Mouse (Mus musculus): ENCODE results near the gene Ccl22. TPM values are rescaled to one million over a fixed set of nuclear protein-coding genes. Genes with fewer than 3 reads are reported as not detected.

Ccl22 gene
- polyA plus RNA-seq, 1 experiment from 2014 or later = not detected

- Histone ChIP-seq H3K9ac (peak within 1 kb of the TSS; percentile 65), H3K36me3 (no peaks in the 10 kb centered on the region), H3K4me3 (peak within 1 kb of the TSS; percentile 48), H3K27ac (no peak within 1 kb of the TSS), H3K4me1 (peaks cover 30% of the 10 kb centered on the region), H3K4me2 (replicated peaks) (peak within 1 kb of the TSS; percentile 87), H3K27me3 (replicated peaks) (peaks cover 33% of the 10 kb centered on the region), H3K9me3 (no peaks in the 10 kb centered on the region)
- 1% methylated on average over 38 of the region's 38 CpGs for WGBS
- peak; percentile 77 for ATAC-seq (ENCODE audit: low FRiP score, low read depth)
These were observed 26.7 kb downstream of the Ccl22 start, which contains the start of gene Cx3cl1 for GRCm38 (mm10) chr8:94771941-94772670. Gene Cx3cl1 (plus strand): TSS chr8:94772009.

GRCm38 (mm10) chr8:94773048-94773447, 27.7 kb downstream of the Ccl22 start:
- Histone ChIP-seq H3K4me3 (peak overlapping the region; percentile 48; the same call in 1 of the 2 replicates), H3K27ac (no peak overlapping the region), H3K36me3 (no peaks in the 10 kb centered on the region), H3K4me2 (replicated peaks) (peak overlapping the region; percentile 87), H3K27me3 (replicated peaks) (peaks cover 33% of the 10 kb centered on the region), H3K9me3 (no peaks in the 10 kb centered on the region), H3K9ac (no peak overlapping the region), H3K4me1 (peaks cover 32% of the 10 kb centered on the region)
- WGBS = 50% methylated on average over 6 of the region's 6 CpGs
- no peak for ATAC-seq (ENCODE audit: low FRiP score, low read depth)

GRCm38 (mm10) chr8:94773700-94774171, 28.3 kb downstream of the Ccl22 start:
- no peak for ATAC-seq (ENCODE audit: low FRiP score, low read depth)
- Histone ChIP-seq H3K4me1 (peaks cover 39% of the 10 kb centered on the region), H3K36me3 (no peaks in the 10 kb centered on the region), H3K4me2 (replicated peaks) (peak overlapping the region; percentile 87), H3K27me3 (replicated peaks) (peaks cover 33% of the 10 kb centered on the region), H3K9ac (no peak overlapping the region), H3K9me3 (no peaks in the 10 kb centered on the region), H3K27ac (no peak overlapping the region), H3K4me3 (no peak overlapping the region)
- 19% methylated on average over 12 of the region's 12 CpGs for WGBS

- H3K9me3 ChIP-seq = no peaks in the 10 kb centered on the region
- peaks cover 45% of the 10 kb centered on the region for H3K4me1 ChIP-seq
- H3K4me3 ChIP-seq = no peak overlapping the region
- 91% methylated on average over 1 of the region's 1 CpGs for WGBS
- ATAC-seq (ENCODE audit: low FRiP score, low read depth) = no peak
- H3K4me2 ChIP-seq (replicated peaks) = no peak overlapping the region
- no peaks in the 10 kb centered on the region for H3K36me3 ChIP-seq
- peaks cover 33% of the 10 kb centered on the region for H3K27me3 ChIP-seq (replicated peaks)
- no peak overlapping the region for H3K9ac ChIP-seq
- H3K27ac ChIP-seq = no peak overlapping the region
These were observed 29.2 kb downstream of the Ccl22 start for GRCm38 (mm10) chr8:94774601-94775000.

- no peak overlapping the region for H3K4me2 ChIP-seq (replicated peaks)
- no peak for ATAC-seq (ENCODE audit: low FRiP score, low read depth)
- 81% methylated on average over 2 of the region's 2 CpGs for WGBS
- peaks cover 42% of the 10 kb centered on the region for H3K4me1 ChIP-seq
- no peak overlapping the region for H3K4me3 ChIP-seq
- H3K9ac ChIP-seq = no peak overlapping the region
- peaks cover 18% of the 10 kb centered on the region for H3K27me3 ChIP-seq (replicated peaks)
- no peak overlapping the region for H3K27ac ChIP-seq
- H3K36me3 ChIP-seq = no peaks in the 10 kb centered on the region
- H3K9me3 ChIP-seq = no peaks in the 10 kb centered on the region
These were observed 31.0 kb downstream of the Ccl22 start for GRCm38 (mm10) chr8:94776346-94776745.

- 71% methylated on average over 10 of the region's 10 CpGs for WGBS
- no peaks in the 10 kb centered on the region for H3K9me3 ChIP-seq
- peaks cover 34% of the 10 kb centered on the region for H3K4me1 ChIP-seq
- H3K27me3 ChIP-seq (replicated peaks) = peaks cover 6% of the 10 kb centered on the region
- no peak overlapping the region for H3K4me3 ChIP-seq
- H3K9ac ChIP-seq = no peak overlapping the region
- ATAC-seq (ENCODE audit: low FRiP score, low read depth) = no peak
- H3K27ac ChIP-seq = no peak overlapping the region
- H3K36me3 ChIP-seq = no peaks in the 10 kb centered on the region
- H3K4me2 ChIP-seq (replicated peaks) = no peak overlapping the region
These were observed 32.6 kb downstream of the Ccl22 start for GRCm38 (mm10) chr8:94778036-94778435.

GRCm38 (mm10) chr8:94778473-94778872, 33.1 kb downstream of the Ccl22 start:
- H3K9ac ChIP-seq = no peak overlapping the region
- H3K4me2 ChIP-seq (replicated peaks) = no peak overlapping the region
- peaks cover 29% of the 10 kb centered on the region for H3K4me1 ChIP-seq
- H3K9me3 ChIP-seq = no peaks in the 10 kb centered on the region
- no peak for ATAC-seq (ENCODE audit: low FRiP score, low read depth)
- WGBS = 70% methylated on average over 5 of the region's 5 CpGs
- H3K27me3 ChIP-seq (replicated peaks) = peaks cover 2% of the 10 kb centered on the region; the same call in 1 of the 2 replicates
- H3K4me3 ChIP-seq = no peak overlapping the region
- H3K36me3 ChIP-seq = no peaks in the 10 kb centered on the region
- no peak overlapping the region for H3K27ac ChIP-seq

GRCm38 (mm10) chr8:94778895-94779533, 33.6 kb downstream of the Ccl22 start:
- Histone ChIP-seq H3K4me1 (peaks cover 24% of the 10 kb centered on the region), H3K4me2 (replicated peaks) (no peak overlapping the region), H3K36me3 (no peaks in the 10 kb centered on the region), H3K27me3 (replicated peaks) (no peaks in the 10 kb centered on the region), H3K27ac (no peak overlapping the region), H3K4me3 (no peak overlapping the region), H3K9ac (no peak overlapping the region), H3K9me3 (no peaks in the 10 kb centered on the region)
- ATAC-seq (ENCODE audit: low FRiP score, low read depth) = no peak
- 73% methylated on average over 10 of the region's 10 CpGs for whole genome bisulfite sequencing

GRCm38 (mm10) chr8:94779534-94780294, 34.3 kb downstream of the Ccl22 start:
- no peak overlapping the region for H3K9ac ChIP-seq
- no peak for ATAC-seq (ENCODE audit: low FRiP score, low read depth)
- no peaks in the 10 kb centered on the region for H3K9me3 ChIP-seq
- H3K36me3 ChIP-seq = no peaks in the 10 kb centered on the region
- no peaks in the 10 kb centered on the region for H3K27me3 ChIP-seq (replicated peaks)
- no peak overlapping the region for H3K27ac ChIP-seq
- H3K4me2 ChIP-seq (replicated peaks) = no peak overlapping the region
- no peak overlapping the region for H3K4me3 ChIP-seq
- H3K4me1 ChIP-seq = peaks cover 22% of the 10 kb centered on the region
- 92% methylated on average over 16 of the region's 16 CpGs for WGBS

- Histone ChIP-seq H3K4me3 (no peak overlapping the region), H3K36me3 (no peaks in the 10 kb centered on the region), H3K4me2 (replicated peaks) (no peak overlapping the region), H3K4me1 (peaks cover 22% of the 10 kb centered on the region), H3K27ac (no peak overlapping the region), H3K9ac (no peak overlapping the region), H3K9me3 (no peaks in the 10 kb centered on the region), H3K27me3 (replicated peaks) (no peaks in the 10 kb centered on the region)
- no peak for ATAC-seq (ENCODE audit: low FRiP score, low read depth)
- 82% methylated on average over 21 of the region's 21 CpGs for WGBS
These were observed 35.2 kb downstream of the Ccl22 start for GRCm38 (mm10) chr8:94780491-94781154.

- Histone ChIP-seq H3K36me3 (no peaks in the 10 kb centered on the region), H3K9ac (no peak overlapping the region), H3K4me3 (no peak overlapping the region), H3K27ac (no peak overlapping the region), H3K9me3 (no peaks in the 10 kb centered on the region), H3K4me1 (peaks cover 22% of the 10 kb centered on the region), H3K4me2 (replicated peaks) (peak overlapping the region; percentile 36; the same call in 1 of the 2 replicates), H3K27me3 (replicated peaks) (no peaks in the 10 kb centered on the region)
- 62% methylated on average over 7 of the region's 7 CpGs for WGBS
- no peak for ATAC-seq (ENCODE audit: low FRiP score, low read depth)
These were observed 35.9 kb downstream of the Ccl22 start for GRCm38 (mm10) chr8:94781155-94781837.

All from neural tube, embryonic 12.5 days (tissue).